Mouse (Mus musculus): Measurements from ENCODE around the gene Nkg7.
A peak's percentile ranks its signal among the peaks of the same experiment; 100 is the strongest.

GRCm38 (mm10) chr7:43417298-43417697 is 19.6 kb upstream of the Nkg7 start:
- TF ChIP-seq CTCF (IDR thresholded peaks at IDR 0.05; ENCODE audit: low read depth), result peak; percentile 29; the same call in 1 of the 2 replicates
- TF ChIP-seq EP300 (IDR thresholded peaks at IDR 0.05; ENCODE audit: low read depth), result no peak
